20 mouse cellular contexts compared by ENCODE assay signal in the genomic region with DNA sequence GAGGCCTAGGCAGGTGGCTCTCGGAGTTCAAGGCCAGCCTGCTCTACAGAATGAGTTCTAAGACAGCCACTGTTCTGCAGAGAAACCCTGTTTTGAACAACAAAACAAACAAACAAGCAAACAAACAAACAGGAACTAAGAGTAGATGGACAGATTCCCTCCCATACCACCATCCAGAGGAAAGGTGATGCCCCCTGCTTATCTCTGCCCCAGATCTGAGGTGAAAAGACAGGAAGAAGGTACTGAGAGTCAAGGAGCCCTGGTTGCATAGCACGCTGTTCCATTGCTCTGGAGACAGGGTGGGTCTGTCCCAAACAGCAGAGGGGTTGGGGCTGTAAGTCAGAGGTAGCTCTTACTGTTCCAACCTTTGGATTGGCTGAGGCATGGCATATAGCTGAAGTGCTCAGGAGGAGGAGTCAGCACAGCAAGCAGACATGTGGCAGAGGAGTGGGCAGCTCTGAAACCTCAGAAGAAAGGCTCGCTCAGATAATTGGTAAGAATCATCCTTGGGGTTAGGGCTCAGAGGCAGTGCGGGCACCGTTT. TPM values are rescaled to one million over a fixed set of nuclear protein-coding genes. Genes with fewer than 3 reads are reported as not detected.
"Had no signal": no experiment of that assay in that cellular context is flagged by ENCODE, and none has a peak within 500 bp of the region (broad histone marks: within the 10 kb centered on the region; RNA-seq: fewer than 3 reads in every experiment).

A gene (plus strand): TSS at position 419 of the 543 bp plus-strand sequence.

- ATAC-seq: liver, postnatal 0 days; midbrain, embryonic 15.5 days had no signal

- H3K27ac ChIP-seq: kidney, postnatal 0 days; limb, embryonic 15.5 days; liver, embryonic 13.5 days; lung, embryonic 15.5 days; macrophage; midbrain, embryonic 15.5 days; neural tube, embryonic 13.5 days had no signal

- H3K36me3 ChIP-seq: limb, embryonic 15.5 days; liver, embryonic 13.5 days; lung, embryonic 15.5 days; midbrain, embryonic 15.5 days; neural tube, embryonic 13.5 days had no signal

- H3K4me3 ChIP-seq: limb, embryonic 15.5 days; liver, embryonic 13.5 days; lung, embryonic 15.5 days; megakaryocyte, embryonic 14.5 days; midbrain, embryonic 15.5 days; neural tube, embryonic 13.5 days had no signal

- DNase-seq: kidney, adult 8-10 months; kidney, postnatal 36 days; layer of hippocampus, adult 9-11 months; layer of hippocampus, postnatal 36 days; liver, embryonic 13.5 days; liver, postnatal 0 days; lung, postnatal 14 days; retina, postnatal 1 day; right cerebral cortex, postnatal 4 days; spleen, adult 18-20 months; thymus, postnatal 25 days had no signal

- H3K9me3 ChIP-seq: limb, embryonic 15.5 days; liver, embryonic 13.5 days; lung, embryonic 15.5 days; midbrain, embryonic 15.5 days; neural tube, embryonic 13.5 days had no signal

- H3K27me3 ChIP-seq: limb, embryonic 15.5 days; liver, embryonic 13.5 days; lung, embryonic 15.5 days; midbrain, embryonic 15.5 days; neural tube, embryonic 13.5 days had no signal

- H3K4me2 ChIP-seq: limb, embryonic 15.5 days; liver, embryonic 13.5 days; lung, embryonic 15.5 days; midbrain, embryonic 11.5 days; midbrain, embryonic 15.5 days; neural tube, embryonic 13.5 days had no signal

- H3K4me1 ChIP-seq: limb, embryonic 15.5 days; liver, embryonic 13.5 days; lung, embryonic 15.5 days; megakaryocyte, embryonic 14.5 days; midbrain, embryonic 15.5 days; neural tube, embryonic 13.5 days had no signal

- H3K9ac ChIP-seq: limb, embryonic 15.5 days; liver, embryonic 13.5 days; liver, postnatal 0 days; lung, embryonic 15.5 days; midbrain, embryonic 15.5 days; neural tube, embryonic 13.5 days had no signal

RNA-seq across cellular contexts. Expression of the gene that starts here (rescaled TPM):
- polyA plus RNA-seq: kidney, postnatal 0 days; limb, embryonic 11.5 days; liver, embryonic 13.5 days; liver, postnatal 0 days; macrophage; midbrain, embryonic 11.5 days; midbrain, embryonic 15.5 days; neural tube, embryonic 13.5 days had no signal
